Mouse (Mus musculus) cerebellum, adult 2 months (tissue): ENCODE data around the gene Gm47791.

ENCODE experiments used
- CTCF ChIP-seq: fragments of 200-500 bp; IDR thresholded peaks from 2 replicates; pipeline ENCODE4 v1.5.1; 2011; ENCODE audit warnings: low read depth, mild to moderate bottlenecking, control low read depth, low read length, moderate library complexity, borderline replicate concordance; ENCODE audit not compliant: insufficient read depth
- POLR2A ChIP-seq: fragments of 200-500 bp; IDR thresholded peaks from 2 replicates; pipeline ENCODE4 v1.6.1; 2011; ENCODE audit warnings: low read length, control low read depth, borderline replicate concordance; ENCODE audit not compliant: insufficient read depth

DNA sequence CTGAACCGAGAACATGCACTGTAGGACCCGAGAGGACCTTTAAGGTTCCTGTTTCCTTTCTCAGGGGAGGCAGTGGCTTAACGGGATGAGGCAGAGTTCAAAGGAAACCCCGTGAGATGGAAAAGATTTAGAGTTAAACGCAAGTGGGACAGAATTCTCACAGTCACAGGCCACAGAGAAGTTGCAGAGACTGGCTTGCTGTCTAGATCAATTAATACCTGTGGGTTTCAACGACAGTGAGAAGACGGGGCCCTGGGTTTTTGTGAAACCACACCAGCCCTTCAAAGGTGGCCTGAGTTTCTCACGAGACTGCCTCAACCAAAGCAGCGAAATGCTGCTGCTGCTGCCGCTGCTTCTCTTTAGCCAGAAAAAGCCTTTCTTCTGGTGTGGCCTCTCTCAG is 48.3 kb upstream of the Gm47791 start:
- TF ChIP-seq POLR2A (no peak), CTCF (no peak)
